Mouse (Mus musculus) kidney, embryonic 14.5 days (tissue): ENCODE measurements at regions not wholly inside any gene's neighbourhood (a gene's known extent, or its start where the extent isn't known, plus 50 kb on each side); places are given as distances from the start of the nearest gene placed in this dataset.
A peak's percentile ranks its signal among the peaks of the same experiment; 100 is the strongest.

Experiments
- ATAC-seq: fragments of 200-750 bp; cut with Nextera tagmentation; 2 replicates; pipeline ENCODE4 v1.8.0; 2017; ENCODE audit warnings: moderate number of reproducible peaks, mild to moderate bottlenecking, moderate TSS enrichment, moderate library complexity; ENCODE audit not compliant: low FRiP score, low TSS enrichment
- H3K27ac ChIP-seq: fragments of 300-500 bp; sonication (generic); 2 replicates; pipeline ENCODE4 v1.5.1; 2014; ENCODE audit warnings: low read depth, mild to moderate bottlenecking, low read length, moderate library complexity, mixed read lengths
- H3K27me3 ChIP-seq: fragments of 300-500 bp; sonication (generic); 2 replicates; pipeline ENCODE4 v1.6.1; 2014; ENCODE audit warnings: mild to moderate bottlenecking, low read length; ENCODE audit not compliant: control insufficient read depth, insufficient read depth
- H3K36me3 ChIP-seq: fragments of 300-500 bp; sonication (generic); 2 replicates; pipeline ENCODE4 v1.6.1; 2014; ENCODE audit warnings: low read length, mixed read lengths; ENCODE audit not compliant: control insufficient read depth, insufficient read depth
- H3K4me1 ChIP-seq: fragments of 300-500 bp; sonication (generic); 2 replicates; pipeline ENCODE4 v1.6.1; 2014; ENCODE audit warnings: low read length, mixed read lengths; ENCODE audit not compliant: control insufficient read depth, insufficient read depth
- H3K4me2 ChIP-seq: fragments of 300-500 bp; sonication (generic); replicated peaks from 2 replicates; pipeline ENCODE4 v1.6.1; 2014; ENCODE audit warnings: low read depth, mild to moderate bottlenecking, low read length
- H3K4me3 ChIP-seq: fragments of 300-500 bp; sonication (generic); 2 replicates; pipeline ENCODE4 v1.5.1; 2014; ENCODE audit warnings: mild to moderate bottlenecking, low read length
- H3K9ac ChIP-seq: fragments of 300-500 bp; sonication (generic); 2 replicates; pipeline ENCODE4 v1.6.1; 2014; ENCODE audit warnings: low read depth, mild to moderate bottlenecking, low read length, moderate library complexity
- H3K9me3 ChIP-seq: fragments of 300-500 bp; sonication (generic); 2 replicates; pipeline ENCODE4 v1.6.1; 2016; ENCODE audit warnings: low read length; ENCODE audit not compliant: control insufficient read depth
- WGBS: fragments of 180-500 bp; shearing (Covaris S2); extraction: QIAGEN DNeasy Blood & Tissue Kit; methylation state at CpG from one replicate; pipeline ENCODE4 v1.1.7; 2014; 5-methylcytosine and 5-hydroxymethylcytosine counted together

- no peak for ATAC-seq
- H3K4me1 ChIP-seq: no peaks in the 10 kb centered on the region
- H3K9me3 ChIP-seq: no peaks in the 10 kb centered on the region
- H3K9ac ChIP-seq: no peak overlapping the region
- H3K27ac ChIP-seq: peak overlapping the region; percentile 48; the same call in 1 of the 2 replicates
- 67% methylated on average over 5 of the region's 5 CpGs for WGBS
- no peaks in the 10 kb centered on the region for H3K27me3 ChIP-seq
- H3K4me2 ChIP-seq: peak overlapping the region; percentile 11; the same call in 1 of the 2 replicates
- no peaks in the 10 kb centered on the region for H3K36me3 ChIP-seq
- H3K4me3 ChIP-seq: peak overlapping the region; percentile 0; the same call in 1 of the 2 replicates
These were observed 58.7 kb upstream of the Sash1 start for GRCm38 (mm10) chr10:8944586-8944985.

GRCm38 (mm10) chr10:8943698-8944097 is 57.8 kb upstream of the Sash1 start:
- H3K4me2 ChIP-seq: no peak overlapping the region
- H3K36me3 ChIP-seq: no peaks in the 10 kb centered on the region
- no peaks in the 10 kb centered on the region for H3K4me1 ChIP-seq
- H3K27me3 ChIP-seq: no peaks in the 10 kb centered on the region
- no peaks in the 10 kb centered on the region for H3K9me3 ChIP-seq
- 90% methylated on average over 6 of the region's 6 CpGs for WGBS
- ATAC-seq: no peak
- H3K9ac ChIP-seq: no peak overlapping the region
- no peak overlapping the region for H3K4me3 ChIP-seq
- H3K27ac ChIP-seq: no peak overlapping the region

- H3K4me3 ChIP-seq: no peak overlapping the region
- H3K36me3 ChIP-seq: no peaks in the 10 kb centered on the region
- no peak for ATAC-seq
- H3K27me3 ChIP-seq: no peaks in the 10 kb centered on the region
- H3K9me3 ChIP-seq: no peaks in the 10 kb centered on the region
- H3K4me1 ChIP-seq: no peaks in the 10 kb centered on the region
- WGBS: 92% methylated on average over 6 of the region's 6 CpGs
- no peak overlapping the region for H3K9ac ChIP-seq
- no peak overlapping the region for H3K4me2 ChIP-seq
- no peak overlapping the region for H3K27ac ChIP-seq
These were observed 57.1 kb upstream of the Sash1 start for GRCm38 (mm10) chr10:8942967-8943471.

GRCm38 (mm10) chr10:8936369-8936768 is 50.5 kb upstream of the Sash1 start:
- Histone ChIP-seq H3K4me1 (no peaks in the 10 kb centered on the region; the same call in 1 of the 2 replicates), H3K36me3 (no peaks in the 10 kb centered on the region), H3K9ac (no peak overlapping the region), H3K4me2 (no peak overlapping the region), H3K27ac (no peak overlapping the region), H3K4me3 (no peak overlapping the region), H3K9me3 (no peaks in the 10 kb centered on the region), H3K27me3 (no peaks in the 10 kb centered on the region)
- 69% methylated on average over 4 of the region's 4 CpGs for WGBS
- no peak for ATAC-seq
